Mouse (Mus musculus): ENCODE results near the gene Raet1e. TPM values are rescaled to one million over a fixed set of nuclear protein-coding genes. Genes with fewer than 3 reads are reported as not detected.
A peak's percentile ranks its signal among the peaks of the same experiment; 100 is the strongest.
"Not testable (repeated sequence)": the region's sequence is repeated elsewhere in the genome, so short reads cannot be mapped to it uniquely, and the experiment has no call there.

Raet1e gene
- polyA plus RNA-seq, 1 experiment from 2014 or later, result 9.4 TPM

DNA sequence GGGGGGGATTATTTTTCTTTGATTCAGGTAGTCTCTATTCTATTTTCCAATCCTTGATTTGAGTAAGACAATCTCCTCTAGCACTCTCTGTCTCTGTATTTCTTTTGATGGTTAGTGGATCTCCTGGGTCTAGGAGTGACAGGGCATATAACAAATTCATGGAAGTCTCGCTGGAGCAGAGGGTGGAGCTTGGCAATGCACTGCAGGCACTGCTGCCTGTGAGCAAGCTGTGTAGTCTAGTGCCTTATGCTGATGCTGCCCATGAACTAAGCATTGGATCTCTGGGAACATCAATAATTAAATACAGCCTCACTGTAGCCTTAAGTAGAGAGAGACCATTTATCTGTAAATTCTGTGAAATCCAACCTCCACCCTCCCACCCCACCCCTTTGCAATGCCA is 238.3 kb downstream of the Raet1e start:
- H3K4me2 ChIP-seq; H3K36me3 ChIP-seq (ENCODE audit: insufficient read depth); H3K4me3 ChIP-seq (ENCODE audit: low read depth, low read length); H3K9ac ChIP-seq; DNase-seq; ATAC-seq (ENCODE audit: insufficient read depth); H3K4me1 ChIP-seq (ENCODE audit: insufficient read depth); H3K27ac ChIP-seq (ENCODE audit: low read depth); H3K27me3 ChIP-seq (ENCODE audit: insufficient read depth, low read length); H3K9me3 ChIP-seq (ENCODE audit: low read depth, low read length): not testable (repeated sequence)
- WGBS, result 27% methylated on average over 1 of the region's 1 CpGs

DNA sequence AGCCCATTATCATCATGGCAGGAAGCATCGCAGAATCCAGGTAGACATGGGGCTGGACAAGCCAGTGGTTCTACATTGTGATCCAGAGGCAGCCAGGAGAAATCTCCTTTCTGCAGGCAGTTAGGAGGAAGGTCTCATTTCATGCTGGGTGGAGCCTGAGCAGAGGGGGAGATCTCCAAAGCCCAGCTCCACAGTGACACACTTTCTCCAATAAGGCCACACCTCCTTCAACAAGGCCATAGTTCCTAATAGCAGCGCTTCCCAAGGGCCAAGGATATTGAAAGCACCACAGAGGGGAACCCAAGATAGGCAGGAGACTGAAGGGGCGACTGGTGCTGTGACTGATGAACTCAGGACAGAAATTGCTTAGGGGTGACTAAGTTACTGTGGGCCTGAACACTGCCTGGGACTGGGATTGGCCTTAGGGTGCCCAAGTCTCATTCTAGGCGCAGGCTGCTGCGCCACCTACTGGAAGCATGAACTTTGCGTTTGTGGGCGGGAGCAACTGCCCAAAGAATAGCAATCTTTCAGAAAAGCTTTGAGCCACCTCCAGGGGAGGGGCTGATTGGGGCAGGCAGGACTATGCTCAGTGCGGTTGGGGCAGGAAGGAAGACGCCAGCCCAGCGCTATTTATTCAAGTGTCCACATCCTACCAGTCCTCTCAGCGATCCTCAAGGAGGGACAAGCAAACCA is 244.0 kb downstream of the Raet1e start:
- H3K9me3 ChIP-seq (ENCODE audit: low read depth, low read length); H3K27ac ChIP-seq (ENCODE audit: low read depth); H3K27me3 ChIP-seq (ENCODE audit: insufficient read depth, low read length); H3K36me3 ChIP-seq (ENCODE audit: insufficient read depth); H3K4me1 ChIP-seq (ENCODE audit: insufficient read depth); H3K4me2 ChIP-seq; H3K9ac ChIP-seq; H3K4me3 ChIP-seq (ENCODE audit: low read depth, low read length): not testable (repeated sequence)
- peak; percentile 78 for TF ChIP-seq CTCF (IDR thresholded peaks at IDR 0.05; ENCODE audit: low read depth)
- DNase-seq (peak; percentile 89), ATAC-seq (ENCODE audit: insufficient read depth) (peak; percentile 87)
- 0% methylated on average over 9 of the region's 11 CpGs for WGBS

DNA sequence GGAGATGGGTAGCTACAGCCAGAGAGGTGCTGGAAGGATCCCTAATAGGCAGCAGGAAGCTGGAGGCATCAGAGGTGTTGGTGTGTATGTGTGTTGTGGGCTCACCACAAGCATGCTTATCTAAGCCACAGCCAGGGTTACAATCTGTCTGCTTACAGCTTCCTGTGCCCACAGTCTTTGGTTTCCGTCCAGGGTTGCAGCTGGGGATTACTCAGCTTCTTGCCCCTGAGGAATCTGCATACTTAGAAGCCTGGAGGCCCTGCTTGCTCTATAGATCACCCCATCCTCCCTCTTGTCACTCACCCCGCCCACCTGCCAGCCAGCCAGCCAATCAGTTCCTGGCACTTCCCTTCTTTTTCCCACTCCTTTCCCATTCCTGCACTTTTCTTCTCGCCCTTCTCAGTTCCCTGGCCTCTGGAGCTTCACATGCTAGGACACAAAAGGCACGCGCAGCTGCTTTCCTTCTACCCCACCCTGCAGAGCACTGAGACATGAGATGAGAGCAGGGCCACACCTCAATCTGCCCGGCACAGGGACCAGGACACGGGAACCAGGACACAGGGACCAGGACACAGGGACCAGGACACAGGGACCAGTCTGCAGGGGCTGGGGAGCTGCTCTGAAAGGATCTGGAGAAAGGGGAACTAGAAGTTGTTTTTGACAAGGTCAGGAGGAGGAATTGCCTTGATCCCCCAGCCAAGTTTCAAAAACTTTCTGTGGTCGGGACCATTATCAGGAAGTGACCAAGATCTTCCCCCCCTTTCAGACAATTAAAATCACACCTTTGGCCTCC is 255.5 kb downstream of the Raet1e start:
- ATAC-seq (ENCODE audit: insufficient read depth) (peak; percentile 94), DNase-seq (peak; percentile 63)
- not testable (repeated sequence) for H3K9me3 ChIP-seq (ENCODE audit: low read depth, low read length); H3K27ac ChIP-seq (ENCODE audit: low read depth); H3K4me1 ChIP-seq (ENCODE audit: insufficient read depth); H3K27me3 ChIP-seq (ENCODE audit: insufficient read depth, low read length); H3K36me3 ChIP-seq (ENCODE audit: insufficient read depth); H3K9ac ChIP-seq; H3K4me2 ChIP-seq; H3K4me3 ChIP-seq (ENCODE audit: low read depth, low read length)
- 0% methylated on average over 1 of the region's 8 CpGs for WGBS

Other genes starting within 250 kb of the Raet1e start
- gene 4930444G20Rik, start 90.5 kb upstream of the Raet1e start, polyA plus RNA-seq (2014; fragmentation: Nextera tagmentation; extraction: Ambion mirVana), result not detected in 2 replicates
- 19.1 and 26.0 TPM in 2 replicates for gene E030030I06Rik, start 9.3 kb upstream of the Raet1e start, polyA plus RNA-seq (2014; fragmentation: Nextera tagmentation; extraction: Ambion mirVana)
- gene H60b, start within 50 bp of the Raet1e start, polyA plus RNA-seq (2014; fragmentation: Nextera tagmentation; extraction: Ambion mirVana), result 0.99 and 1.1 TPM in 2 replicates
- gene Raet1d, start 202.0 kb downstream of the Raet1e start, polyA plus RNA-seq (2014; fragmentation: Nextera tagmentation; extraction: Ambion mirVana), result 13.7 and 14.6 TPM in 2 replicates